Mouse (Mus musculus) heart, embryonic 13.5 days (tissue): ENCODE measurements around the gene Uvssa. TPM values are rescaled to one million over a fixed set of nuclear protein-coding genes. Genes with fewer than 3 reads are reported as not detected.

ENCODE experiments used
- ATAC-seq: fragments of 200-750 bp; cut with Nextera tagmentation; 2 replicates; pipeline ENCODE4 v1.8.0; 2017; ENCODE audit warnings: moderate TSS enrichment; ENCODE audit not compliant: insufficient number of reproducible peaks, low FRiP score, low TSS enrichment; ENCODE audit errors: extremely low read depth
- H3K27ac ChIP-seq: fragments of 300-500 bp; sonication (generic); replicated peaks from 2 replicates; pipeline ENCODE4 v1.5.1; 2015; ENCODE audit warnings: moderate library complexity, mild to moderate bottlenecking, inconsistent platforms
- H3K27me3 ChIP-seq: fragments of 300-500 bp; sonication (generic); replicated peaks from 2 replicates; pipeline ENCODE4 v1.6.1; 2015; ENCODE audit warnings: mild to moderate bottlenecking, inconsistent platforms
- H3K36me3 ChIP-seq: fragments of 300-500 bp; sonication (generic); 2 replicates; pipeline ENCODE4 v1.6.1; 2015; ENCODE audit warnings: mild to moderate bottlenecking, inconsistent platforms
- H3K4me1 ChIP-seq: fragments of 300-500 bp; sonication (generic); 2 replicates; pipeline ENCODE4 v1.6.1; 2015; ENCODE audit warnings: inconsistent platforms
- H3K4me2 ChIP-seq: fragments of 300-500 bp; sonication (generic); 2 replicates; pipeline ENCODE4 v1.6.1; 2015; ENCODE audit warnings: inconsistent platforms, mild to moderate bottlenecking, moderate library complexity
- H3K4me3 ChIP-seq: fragments of 300-500 bp; sonication (generic); 2 replicates; pipeline ENCODE4 v1.5.1; 2015; ENCODE audit warnings: moderate library complexity, mild to moderate bottlenecking, inconsistent platforms
- H3K9ac ChIP-seq: fragments of 300-500 bp; sonication (generic); 2 replicates; pipeline ENCODE4 v1.6.1; 2015; ENCODE audit warnings: inconsistent platforms, mild to moderate bottlenecking, moderate library complexity
- H3K9me3 ChIP-seq: fragments of 300-500 bp; sonication (generic); 2 replicates; pipeline ENCODE4 v1.6.1; 2016; ENCODE audit warnings: inconsistent platforms
- whole genome bisulfite sequencing: fragments of 180-500 bp; shearing (Covaris S2); methylation state at CpG from one replicate; pipeline ENCODE4 v1.1.7; 2015; ENCODE audit warnings: mixed read lengths; 5-methylcytosine and 5-hydroxymethylcytosine counted together
- polyA plus RNA-seq: library from polyadenylated mRNA; unstranded; fragments of >200 nt; fragmentation: Nextera tagmentation; extraction: Ambion mirVana; gene quantifications from 2 replicates; pipeline ENCODE4 v1.2.1, GENCODE M21; 2015

The Uvssa gene
- polyA plus RNA-seq, 1 experiment from 2014 or later, result 3.9 TPM

GRCm38 (mm10) chr5:33349205-33349604, 29.1 kb upstream of the Uvssa start:
- H3K27ac ChIP-seq, result no peak overlapping the region
- H3K4me1 ChIP-seq, result peaks cover 80% of the 10 kb centered on the region
- ATAC-seq, result no peak
- no peak overlapping the region for H3K9ac ChIP-seq
- no peaks in the 10 kb centered on the region for H3K9me3 ChIP-seq
- WGBS, result 91% methylated on average over 5 of the region's 5 CpGs
- H3K4me2 ChIP-seq, result no peak overlapping the region
- H3K27me3 ChIP-seq, result no peaks in the 10 kb centered on the region
- H3K4me3 ChIP-seq, result no peak overlapping the region
- peaks cover 10% of the 10 kb centered on the region for H3K36me3 ChIP-seq

DNA sequence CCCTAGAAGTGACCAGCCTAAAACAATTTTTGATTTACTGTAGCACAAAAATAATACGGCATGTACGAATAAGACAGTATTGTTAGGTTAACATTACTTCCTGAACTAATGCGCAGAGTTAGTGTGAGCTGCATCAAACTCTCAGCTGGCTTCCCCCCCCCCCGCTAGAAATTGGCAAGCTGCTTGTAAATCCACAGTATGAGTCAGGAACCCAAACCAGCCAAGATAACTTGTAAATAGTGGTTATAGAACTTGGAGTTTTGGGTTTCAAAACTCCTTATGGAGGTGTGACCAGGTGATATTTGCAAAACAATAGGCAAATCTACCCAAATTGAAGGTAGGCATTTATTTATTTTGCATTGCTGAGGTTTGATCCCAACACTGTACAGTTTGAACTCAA, 28.6 kb upstream of the Uvssa start:
- 73% methylated on average over 4 of the region's 4 CpGs for WGBS
- H3K4me2 ChIP-seq, result no peak overlapping the region
- no peak overlapping the region for H3K9ac ChIP-seq
- H3K4me1 ChIP-seq, result peaks cover 75% of the 10 kb centered on the region
- no peaks in the 10 kb centered on the region for H3K9me3 ChIP-seq
- H3K27me3 ChIP-seq, result no peaks in the 10 kb centered on the region
- peaks cover 8% of the 10 kb centered on the region for H3K36me3 ChIP-seq
- no peak overlapping the region for H3K27ac ChIP-seq
- no peak for ATAC-seq
- no peak overlapping the region for H3K4me3 ChIP-seq

DNA sequence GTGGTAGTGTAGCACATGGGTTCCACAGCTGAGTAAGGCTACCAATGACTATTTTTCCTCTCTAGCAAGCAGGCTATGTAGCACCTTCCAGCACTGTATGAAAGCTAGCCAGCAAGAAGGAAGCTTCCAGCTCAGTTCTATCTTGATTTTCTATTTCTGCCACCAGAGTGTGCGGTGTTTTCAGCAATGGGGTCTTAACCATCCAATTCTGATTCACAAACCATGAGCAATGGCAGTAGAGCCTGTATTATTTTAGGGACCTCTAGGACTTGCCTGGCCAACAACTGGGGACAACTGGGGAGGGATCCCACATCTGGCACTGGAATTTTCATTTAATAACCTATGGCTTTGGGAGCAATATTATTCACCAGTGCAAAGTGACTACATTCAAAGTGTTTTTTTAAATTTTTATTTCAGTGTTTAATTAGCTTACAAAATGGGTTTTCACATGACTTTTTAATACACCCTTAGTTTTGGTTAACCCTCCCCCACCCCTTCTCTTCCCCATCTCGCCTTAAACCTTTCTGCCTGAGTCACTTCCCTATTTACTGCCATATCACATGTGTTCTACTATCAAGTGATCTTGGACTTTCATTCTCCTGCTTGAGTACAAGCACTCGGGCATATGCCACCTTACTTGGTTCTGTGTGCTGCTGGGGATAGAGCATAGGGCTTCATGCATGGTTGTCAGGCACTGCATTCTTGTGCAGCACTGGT, 26.6 kb upstream of the Uvssa start:
- H3K27ac ChIP-seq, result no peak overlapping the region
- H3K27me3 ChIP-seq, result no peaks in the 10 kb centered on the region
- no peaks in the 10 kb centered on the region for H3K9me3 ChIP-seq
- H3K4me2 ChIP-seq, result no peak overlapping the region
- no peak overlapping the region for H3K4me3 ChIP-seq
- H3K4me1 ChIP-seq, result peaks cover 67% of the 10 kb centered on the region
- H3K9ac ChIP-seq, result no peak overlapping the region
- H3K36me3 ChIP-seq, result 0 out of 2 replicates have a peak, but pooled peaks cover 3% of the 10 kb centered on the region
- no peak for ATAC-seq
- WGBS, result 68% methylated on average over 3 of the region's 3 CpGs

- Histone ChIP-seq H3K9me3 (no peaks in the 10 kb centered on the region), H3K9ac (no peak overlapping the region), H3K4me3 (no peak overlapping the region), H3K4me1 (peaks cover 69% of the 10 kb centered on the region), H3K36me3 (0 out of 2 replicates have a peak, but pooled peaks cover 3% of the 10 kb centered on the region), H3K4me2 (no peak overlapping the region), H3K27ac (no peak overlapping the region), H3K27me3 (no peaks in the 10 kb centered on the region)
- ATAC-seq, result no peak
- 70% methylated on average over 8 of the region's 8 CpGs for WGBS
Measured at GRCm38 (mm10) chr5:33352273-33352645, 26.1 kb upstream of the Uvssa start.

DNA sequence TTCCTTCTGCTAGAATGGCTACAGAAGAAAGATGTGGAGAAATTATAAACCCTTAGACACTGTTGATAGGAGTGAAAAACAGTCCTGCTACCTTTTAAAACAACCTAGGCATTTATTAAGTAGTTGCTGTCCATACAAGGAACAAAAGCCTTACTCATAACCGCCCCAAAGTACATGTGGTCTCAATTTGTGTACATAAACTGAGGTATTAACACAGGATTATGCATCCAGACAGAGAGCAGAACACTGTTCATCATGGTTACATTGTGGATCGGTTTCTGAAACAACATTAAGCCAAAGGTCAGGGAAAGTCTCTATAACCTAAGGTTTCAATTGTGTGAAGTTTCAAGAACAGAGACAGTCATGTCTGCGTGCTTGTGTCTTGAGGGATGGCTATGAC, 25.3 kb upstream of the Uvssa start:
- no peak overlapping the region for H3K9ac ChIP-seq
- WGBS, result 80% methylated on average over 3 of the region's 3 CpGs
- H3K9me3 ChIP-seq, result no peaks in the 10 kb centered on the region
- H3K4me2 ChIP-seq, result no peak overlapping the region
- no peak for ATAC-seq
- no peaks in the 10 kb centered on the region for H3K27me3 ChIP-seq
- 0 out of 2 replicates have a peak, but pooled peaks cover 3% of the 10 kb centered on the region for H3K36me3 ChIP-seq
- peaks cover 70% of the 10 kb centered on the region for H3K4me1 ChIP-seq
- H3K4me3 ChIP-seq, result no peak overlapping the region
- no peak overlapping the region for H3K27ac ChIP-seq

- no peak overlapping the region for H3K27ac ChIP-seq
- H3K9ac ChIP-seq, result no peak overlapping the region
- peaks cover 48% of the 10 kb centered on the region for H3K36me3 ChIP-seq
- no peak overlapping the region for H3K4me3 ChIP-seq
- ATAC-seq, result no peak
- WGBS, result 85% methylated on average over 1 of the region's 1 CpGs
- no peaks in the 10 kb centered on the region for H3K9me3 ChIP-seq
- H3K4me2 ChIP-seq, result no peak overlapping the region
- peaks cover 42% of the 10 kb centered on the region for H3K4me1 ChIP-seq
- no peaks in the 10 kb centered on the region for H3K27me3 ChIP-seq
Measured at GRCm38 (mm10) chr5:33357494-33357893, 20.9 kb upstream of the Uvssa start.

- H3K9me3 ChIP-seq, result no peaks in the 10 kb centered on the region
- H3K4me3 ChIP-seq, result no peak overlapping the region
- WGBS, result 93% methylated on average over 4 of the region's 4 CpGs
- H3K36me3 ChIP-seq, result peaks cover 57% of the 10 kb centered on the region
- H3K27me3 ChIP-seq, result no peaks in the 10 kb centered on the region
- H3K27ac ChIP-seq, result no peak overlapping the region
- no peak overlapping the region for H3K9ac ChIP-seq
- no peak overlapping the region for H3K4me2 ChIP-seq
- no peak for ATAC-seq
- H3K4me1 ChIP-seq, result peaks cover 36% of the 10 kb centered on the region
Measured at GRCm38 (mm10) chr5:33358467-33358866, 19.9 kb upstream of the Uvssa start.

- no peaks in the 10 kb centered on the region for H3K27me3 ChIP-seq
- no peaks in the 10 kb centered on the region for H3K9me3 ChIP-seq
- peaks cover 100% of the 10 kb centered on the region for H3K36me3 ChIP-seq
- H3K4me2 ChIP-seq, result no peak overlapping the region
- H3K9ac ChIP-seq, result no peak overlapping the region
- no peak overlapping the region for H3K4me3 ChIP-seq
- H3K4me1 ChIP-seq, result peaks cover 9% of the 10 kb centered on the region
- no peak overlapping the region for H3K27ac ChIP-seq
- ATAC-seq, result no peak
- WGBS, result 94% methylated on average over 5 of the region's 5 CpGs
Measured at GRCm38 (mm10) chr5:33363263-33363662, 15.1 kb upstream of the Uvssa start.

DNA sequence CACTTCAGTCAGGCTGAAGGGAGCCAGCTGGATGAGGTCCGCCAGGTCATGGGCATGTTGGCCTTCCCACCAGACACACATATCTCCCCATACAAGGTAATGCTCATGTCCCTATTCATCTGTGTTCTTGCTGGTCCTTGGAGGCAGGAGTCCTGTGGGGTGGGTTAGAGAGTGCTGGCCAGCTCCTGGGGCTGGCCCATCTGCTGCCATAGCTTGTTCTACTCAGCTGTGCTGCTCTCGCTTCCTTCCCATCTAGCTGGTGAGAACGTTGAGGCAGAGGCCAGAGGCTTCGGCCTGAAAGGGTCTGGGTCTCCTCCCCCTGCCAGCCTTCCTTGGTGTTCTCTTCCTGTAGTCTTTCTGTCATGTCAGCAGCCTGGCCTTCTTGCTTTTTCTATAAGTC, 9.7 kb upstream of the Uvssa start:
- Histone ChIP-seq H3K27ac (no peak overlapping the region), H3K9me3 (no peaks in the 10 kb centered on the region), H3K9ac (no peak overlapping the region), H3K4me3 (no peak overlapping the region), H3K36me3 (peaks cover 100% of the 10 kb centered on the region), H3K4me1 (no peaks in the 10 kb centered on the region), H3K27me3 (no peaks in the 10 kb centered on the region), H3K4me2 (no peak overlapping the region)
- ATAC-seq, result no peak
- WGBS, result 83% methylated on average over 4 of the region's 4 CpGs

DNA sequence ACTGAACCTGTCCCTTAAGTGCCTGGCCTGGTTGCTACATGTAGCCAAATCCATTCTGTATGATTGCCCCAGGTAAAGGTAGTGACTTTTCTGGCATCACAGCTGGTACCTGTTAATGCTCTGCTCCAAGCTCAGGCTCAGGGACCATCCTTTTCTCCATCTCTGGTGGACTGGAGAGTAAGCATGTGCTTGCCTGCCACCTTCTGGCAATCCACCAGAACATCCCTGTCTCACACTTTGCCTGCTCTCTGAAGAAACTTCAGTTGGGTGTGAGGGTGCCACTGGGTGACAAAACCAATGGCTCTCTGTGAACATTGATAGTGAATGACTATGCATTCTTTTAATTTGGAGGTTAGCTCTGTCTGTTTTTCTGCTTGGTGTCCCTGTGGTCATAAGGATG, 7.2 kb upstream of the Uvssa start:
- Histone ChIP-seq H3K4me3 (no peak overlapping the region), H3K27me3 (no peaks in the 10 kb centered on the region), H3K4me1 (no peaks in the 10 kb centered on the region), H3K4me2 (no peak overlapping the region), H3K36me3 (peaks cover 86% of the 10 kb centered on the region), H3K9me3 (no peaks in the 10 kb centered on the region), H3K27ac (no peak overlapping the region), H3K9ac (no peak overlapping the region)
- no peak for ATAC-seq

DNA sequence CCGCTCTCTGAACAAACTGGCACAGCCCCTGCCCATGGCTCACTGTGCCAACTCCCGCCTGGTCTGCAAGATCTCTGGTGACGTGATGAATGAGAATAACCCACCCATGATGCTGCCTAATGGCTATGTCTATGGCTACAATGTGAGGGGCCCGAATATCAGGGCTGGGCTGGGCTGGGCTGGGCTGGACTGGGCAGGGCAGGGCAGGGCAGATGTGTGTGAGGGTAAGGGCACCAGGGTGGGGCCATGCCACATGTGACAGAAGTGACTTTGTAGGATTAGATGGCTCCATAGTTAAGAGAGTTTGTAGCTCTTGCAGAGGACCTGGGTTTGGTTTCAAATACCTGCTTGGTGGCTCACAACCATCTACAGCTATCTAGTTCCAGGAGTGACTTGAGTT, 6.7 kb upstream of the Uvssa start:
- Histone ChIP-seq H3K9me3 (no peaks in the 10 kb centered on the region), H3K4me3 (no peak overlapping the region), H3K4me2 (no peak overlapping the region), H3K36me3 (peaks cover 81% of the 10 kb centered on the region), H3K27ac (no peak overlapping the region), H3K4me1 (no peaks in the 10 kb centered on the region), H3K9ac (no peak overlapping the region), H3K27me3 (no peaks in the 10 kb centered on the region)
- ATAC-seq, result no peak
- WGBS, result 91% methylated on average over 4 of the region's 4 CpGs

DNA sequence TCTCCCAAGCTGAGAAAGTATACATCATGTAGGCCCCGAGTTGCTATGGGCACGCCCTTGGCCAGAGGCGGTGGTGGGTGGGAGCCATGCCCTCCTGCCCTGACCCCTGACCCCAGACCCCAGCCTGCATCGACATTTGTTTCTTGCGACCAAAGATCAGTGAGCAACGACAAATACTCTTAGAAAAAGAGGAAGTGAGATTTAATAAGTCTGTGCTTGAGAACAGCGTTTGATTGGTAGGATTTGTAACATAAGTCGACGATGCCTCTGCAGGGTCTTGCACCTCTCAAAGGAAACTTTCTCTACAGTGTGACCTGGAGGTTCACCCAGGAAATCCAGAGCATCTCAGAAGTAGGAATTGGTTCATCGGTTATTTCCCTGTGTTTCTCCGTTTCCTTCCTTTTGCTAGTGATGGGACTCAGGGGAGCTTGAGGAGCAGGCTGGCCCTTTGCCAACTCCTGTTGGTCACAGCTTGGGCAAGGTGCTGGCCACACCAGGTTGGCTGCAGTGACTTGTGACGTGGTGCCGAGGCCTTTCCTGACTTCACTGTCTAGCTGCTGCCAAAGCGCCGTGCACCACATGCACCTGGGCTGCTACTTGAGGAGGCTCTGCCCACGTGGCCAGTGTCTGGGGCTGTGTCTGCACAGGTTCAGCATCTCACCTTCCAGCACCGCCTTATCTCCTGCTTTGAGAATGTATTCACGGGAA, 5.9 kb upstream of the Uvssa start:
- H3K9me3 ChIP-seq, result no peaks in the 10 kb centered on the region
- WGBS, result 82% methylated on average over 18 of the region's 18 CpGs
- H3K4me2 ChIP-seq, result no peak overlapping the region
- H3K27ac ChIP-seq, result no peak overlapping the region
- no peaks in the 10 kb centered on the region for H3K27me3 ChIP-seq
- ATAC-seq, result no peak
- H3K4me3 ChIP-seq, result no peak overlapping the region
- H3K9ac ChIP-seq, result no peak overlapping the region
- H3K4me1 ChIP-seq, result peaks cover 6% of the 10 kb centered on the region; the same call in 1 of the 2 replicates
- H3K36me3 ChIP-seq, result peaks cover 73% of the 10 kb centered on the region
